Mouse (Mus musculus): ENCODE measurements around the gene Cpa1.

GRCm38 (mm10) chr6:30653518-30653917, 14.5 kb downstream of the Cpa1 start:
- TF ChIP-seq CTCF (IDR thresholded peaks at IDR 0.05; ENCODE audit: insufficient read depth, low read depth, low read length) (no peak), POLR2A (IDR thresholded peaks at IDR 0.05; ENCODE audit: insufficient read depth, low read depth, low read length) (no peak)

Measured in olfactory bulb, adult 2 months (tissue).